Mouse (Mus musculus) cerebellum, adult 9-10 months (tissue): ENCODE results near the gene Ptpa.
A peak's percentile ranks its signal among the peaks of the same experiment; 100 is the strongest.

Source experiments
- DNase-seq: peaks from one replicate; pipeline ENCODE4 v3.0.0; 2022

The Ptpa gene

GRCm38 (mm10) chr2:30415936-30416648 is at the start of gene Ptpa:
Ptpa (plus strand) TSS chr2:30416039.
- peak; percentile 91 for DNase-seq

- DNase-seq, result no peak
These were observed 49.6 kb upstream of the Ptpa start for GRCm38 (mm10) chr2:30366203-30366602.

- no peak for DNase-seq
These were observed 44.3 kb upstream of the Ptpa start for GRCm38 (mm10) chr2:30371544-30371943.

GRCm38 (mm10) chr2:30372726-30373125 is 43.1 kb upstream of the Ptpa start:
- no peak for DNase-seq

GRCm38 (mm10) chr2:30375893-30376292 is 39.9 kb upstream of the Ptpa start:
- DNase-seq, result no peak

GRCm38 (mm10) chr2:30377721-30378120 is 38.1 kb upstream of the Ptpa start:
- no peak for DNase-seq

- no peak for DNase-seq
These were observed 36.5 kb upstream of the Ptpa start for GRCm38 (mm10) chr2:30379307-30379706.

- no peak for DNase-seq
These were observed 35.1 kb upstream of the Ptpa start for GRCm38 (mm10) chr2:30380564-30381376.

GRCm38 (mm10) chr2:30381377-30381725 is 34.5 kb upstream of the Ptpa start:
- DNase-seq, result no peak

GRCm38 (mm10) chr2:30384814-30385213 is 31.0 kb upstream of the Ptpa start:
- DNase-seq, result no peak

- no peak for DNase-seq
These were observed 30.2 kb upstream of the Ptpa start for GRCm38 (mm10) chr2:30385591-30385990.

- no peak for DNase-seq
These were observed 28.9 kb upstream of the Ptpa start for GRCm38 (mm10) chr2:30386913-30387312.

GRCm38 (mm10) chr2:30389000-30389399 is 26.8 kb upstream of the Ptpa start:
- DNase-seq, result peak; percentile 36

- peak; percentile 98 for DNase-seq
These were observed 23.7 kb upstream of the Ptpa start, which contains the start of gene Dolpp1 for GRCm38 (mm10) chr2:30392114-30392576. Dolpp1 (plus strand) TSS chr2:30392254.

- peak; percentile 65 for DNase-seq
These were observed 23.1 kb upstream of the Ptpa start for GRCm38 (mm10) chr2:30392577-30393369.

GRCm38 (mm10) chr2:30393370-30393656 is 22.5 kb upstream of the Ptpa start:
- peak; percentile 61 for DNase-seq

- peak; percentile 48 for DNase-seq
These were observed 20.1 kb upstream of the Ptpa start for GRCm38 (mm10) chr2:30395757-30396156.

GRCm38 (mm10) chr2:30396246-30396645 is 19.6 kb upstream of the Ptpa start:
- peak; percentile 32 for DNase-seq

GRCm38 (mm10) chr2:30397986-30398512 is 17.8 kb upstream of the Ptpa start:
- DNase-seq, result peak; percentile 35

GRCm38 (mm10) chr2:30399191-30400171 is 16.4 kb upstream of the Ptpa start:
- DNase-seq, result peak; percentile 88

GRCm38 (mm10) chr2:30401581-30401980 is 14.3 kb upstream of the Ptpa start:
- DNase-seq, result no peak

- peak; percentile 76 for DNase-seq
These were observed 13.4 kb upstream of the Ptpa start for GRCm38 (mm10) chr2:30402351-30402826.
